Mouse (Mus musculus) erythroblast, embryonic 14.5 days (primary cell): ENCODE data around the gene Cstf2.

Source experiments
- GATA1 ChIP-seq: IDR thresholded peaks from 2 replicates; pipeline ENCODE4 v1.6.1; 2012; ENCODE audit warnings: low read length, inconsistent platforms, mixed read lengths
- TAL1 ChIP-seq: IDR thresholded peaks from 3 replicates; pipeline ENCODE4 v1.6.1; 2012; ENCODE audit warnings: low read length, inconsistent platforms, mixed read lengths

DNA sequence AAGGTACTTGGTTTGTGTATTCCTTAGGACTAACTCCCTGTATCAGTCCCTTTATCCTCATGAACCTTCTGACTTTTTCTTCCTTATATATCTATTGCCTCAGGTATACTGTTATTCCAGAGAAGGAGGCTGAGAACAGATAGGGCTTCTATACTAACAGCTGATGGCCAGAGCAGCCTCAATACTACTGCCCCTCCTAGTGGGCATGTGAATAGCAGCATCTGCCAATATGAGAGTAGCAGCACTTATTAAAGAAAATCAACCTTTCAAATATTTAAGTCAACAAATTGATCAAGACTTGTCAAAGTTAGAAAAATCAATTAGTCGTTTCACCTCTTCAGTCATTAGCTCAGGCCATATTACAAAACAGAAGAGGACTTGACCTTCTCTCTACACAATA lies 10.0 kb upstream of the Cstf2 start:
- no peak for TF ChIP-seq GATA1
- no peak for TF ChIP-seq TAL1
